Mouse (Mus musculus) embryonic facial prominence, embryonic 13.5 days (tissue): ENCODE measurements around the gene Erp27. TPM values are rescaled to one million over a fixed set of nuclear protein-coding genes. Genes with fewer than 3 reads are reported as not detected.
"Not testable (repeated sequence)": the region's sequence is repeated elsewhere in the genome, so short reads cannot be mapped to it uniquely, and the experiment has no call there.

Source experiments
- ATAC-seq: fragments of 200-750 bp; cut with Nextera tagmentation; 2 replicates; pipeline ENCODE4 v1.8.0; 2017; ENCODE audit warnings: low read depth; ENCODE audit not compliant: insufficient number of reproducible peaks, insufficient read depth, low FRiP score, low TSS enrichment
- H3K27ac ChIP-seq: fragments of 300-500 bp; sonication (generic); 2 replicates; pipeline ENCODE4 v1.5.1; 2015; ENCODE audit warnings: moderate library complexity, mild to moderate bottlenecking, inconsistent platforms
- H3K27me3 ChIP-seq: fragments of 300-500 bp; sonication (generic); 2 replicates; pipeline ENCODE4 v1.6.1; 2015; ENCODE audit warnings: mild to moderate bottlenecking, inconsistent platforms
- H3K36me3 ChIP-seq: fragments of 300-500 bp; sonication (generic); 2 replicates; pipeline ENCODE4 v1.6.1; 2015; ENCODE audit warnings: mild to moderate bottlenecking, inconsistent platforms
- H3K4me1 ChIP-seq: fragments of 300-500 bp; sonication (generic); 2 replicates; pipeline ENCODE4 v1.6.1; 2015; ENCODE audit warnings: inconsistent platforms
- H3K4me2 ChIP-seq: fragments of 300-500 bp; sonication (generic); 2 replicates; pipeline ENCODE4 v1.6.1; 2015; ENCODE audit warnings: moderate library complexity, mild to moderate bottlenecking, inconsistent platforms
- H3K4me3 ChIP-seq: fragments of 300-500 bp; sonication (generic); 2 replicates; pipeline ENCODE4 v1.5.1; 2015; ENCODE audit warnings: mild to moderate bottlenecking, inconsistent platforms
- H3K9ac ChIP-seq: fragments of 300-500 bp; sonication (generic); 2 replicates; pipeline ENCODE4 v1.6.1; 2015; ENCODE audit warnings: mild to moderate bottlenecking, inconsistent platforms
- H3K9me3 ChIP-seq: fragments of 300-500 bp; sonication (generic); 2 replicates; pipeline ENCODE4 v1.6.1; 2016; ENCODE audit warnings: inconsistent platforms
- WGBS: fragments of 180-500 bp; shearing (Covaris S2); methylation state at CpG from one replicate; pipeline ENCODE4 v1.1.7; 2015; ENCODE audit warnings: mixed read lengths; 5-methylcytosine and 5-hydroxymethylcytosine counted together
- polyA plus RNA-seq: library from polyadenylated mRNA; unstranded; fragments of >200 nt; fragmentation: Nextera tagmentation; extraction: Ambion mirVana; gene quantifications from 2 replicates; pipeline ENCODE4 v1.2.1, GENCODE M21; 2015

Erp27 gene
- 0.30 TPM in 1 of 2 replicates, not detected in the other for polyA plus RNA-seq

DNA sequence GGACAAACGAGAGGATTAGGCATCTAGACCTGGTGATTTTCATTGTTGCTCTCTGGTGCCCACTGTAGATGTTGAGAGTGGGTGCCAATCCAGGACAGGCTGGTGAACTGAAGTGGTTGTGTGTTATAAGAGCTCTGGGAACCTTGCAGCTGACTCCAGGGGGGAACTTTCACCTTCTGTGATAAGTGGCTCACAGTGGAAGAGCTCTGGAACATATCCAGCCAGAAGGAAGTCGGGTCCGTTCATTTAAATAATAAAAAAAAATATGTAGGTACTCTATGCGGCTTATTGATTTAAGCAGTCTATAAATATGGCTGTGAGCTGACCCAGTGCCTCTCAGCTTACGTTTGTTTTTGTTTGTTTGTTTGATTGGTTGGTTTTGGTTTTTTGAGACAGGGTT, at the start of gene Erp27:
Gene Erp27, minus strand, starts transcription at position 101 of the 400 bp plus-strand sequence.
- no peak for ATAC-seq
- no peak within 1 kb of the TSS for H3K27ac ChIP-seq
- no peak within 1 kb of the TSS for H3K4me3 ChIP-seq
- no peak within 1 kb of the TSS for H3K9ac ChIP-seq
- H3K36me3 ChIP-seq: 0 out of 2 replicates have a peak, but pooled peaks cover 4% of the 10 kb centered on the region
- H3K4me2 ChIP-seq: no peak within 1 kb of the TSS
- H3K27me3 ChIP-seq: no peaks in the 10 kb centered on the region
- 77% methylated on average over 5 of the region's 5 CpGs for WGBS
- peaks cover 25% of the 10 kb centered on the region for H3K4me1 ChIP-seq
- no peaks in the 10 kb centered on the region for H3K9me3 ChIP-seq

DNA sequence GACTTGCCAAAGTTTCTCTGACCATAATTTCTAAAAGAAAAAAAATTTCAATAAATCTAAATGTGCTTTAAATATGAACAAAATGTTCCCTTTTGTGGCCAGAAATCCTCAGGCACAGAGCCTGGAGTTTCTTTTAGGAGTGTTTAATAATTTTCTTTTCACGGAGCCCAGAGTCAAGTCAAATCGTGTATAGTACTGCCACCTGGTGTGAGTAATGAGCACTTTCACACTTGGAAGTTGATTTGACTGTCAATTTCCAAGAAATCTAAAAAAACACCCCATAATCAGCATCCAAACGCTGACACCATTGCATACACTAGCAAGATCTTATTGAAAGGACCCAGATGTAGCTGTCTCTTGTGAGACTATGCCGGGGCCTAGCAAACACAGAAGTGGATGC, 46.9 kb upstream of the Erp27 start:
- H3K27me3 ChIP-seq, H3K36me3 ChIP-seq, H3K9me3 ChIP-seq, H3K27ac ChIP-seq, ATAC-seq, H3K4me2 ChIP-seq, H3K4me1 ChIP-seq, H3K4me3 ChIP-seq, H3K9ac ChIP-seq: not testable (repeated sequence)
- WGBS: 34% methylated on average over 4 of the region's 4 CpGs

- no peak for ATAC-seq
- Histone ChIP-seq H3K4me2 (no peak overlapping the region), H3K36me3 (no peaks in the 10 kb centered on the region), H3K9me3 (no peaks in the 10 kb centered on the region), H3K4me1 (no peaks in the 10 kb centered on the region), H3K27ac (no peak overlapping the region), H3K4me3 (no peak overlapping the region), H3K9ac (no peak overlapping the region), H3K27me3 (no peaks in the 10 kb centered on the region)
- WGBS: 69% methylated on average over 4 of the region's 4 CpGs
These were observed 45.5 kb upstream of the Erp27 start for GRCm38 (mm10) chr6:136967466-136967865.

DNA sequence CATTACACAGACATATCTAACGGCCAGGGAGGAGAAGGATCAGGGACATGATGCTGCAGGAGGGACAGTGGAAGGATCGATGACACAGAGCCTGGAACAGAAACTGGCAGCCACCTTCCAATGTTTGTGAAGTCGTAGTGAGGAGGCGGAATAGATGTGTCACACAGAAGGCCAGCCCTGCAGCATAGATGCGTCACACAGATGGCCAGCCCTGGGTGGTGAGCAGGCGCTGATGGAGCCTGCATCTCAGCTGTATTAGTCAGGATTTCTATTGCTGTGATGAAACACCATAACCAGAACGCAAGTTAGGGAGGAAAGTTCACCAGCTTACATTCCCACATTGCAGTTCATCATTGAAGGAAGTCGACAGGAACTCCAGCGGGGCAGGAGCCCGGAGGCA, 43.9 kb upstream of the Erp27 start:
- H3K9me3 ChIP-seq: no peaks in the 10 kb centered on the region
- 68% methylated on average over 10 of the region's 10 CpGs for WGBS
- ATAC-seq: no peak

DNA sequence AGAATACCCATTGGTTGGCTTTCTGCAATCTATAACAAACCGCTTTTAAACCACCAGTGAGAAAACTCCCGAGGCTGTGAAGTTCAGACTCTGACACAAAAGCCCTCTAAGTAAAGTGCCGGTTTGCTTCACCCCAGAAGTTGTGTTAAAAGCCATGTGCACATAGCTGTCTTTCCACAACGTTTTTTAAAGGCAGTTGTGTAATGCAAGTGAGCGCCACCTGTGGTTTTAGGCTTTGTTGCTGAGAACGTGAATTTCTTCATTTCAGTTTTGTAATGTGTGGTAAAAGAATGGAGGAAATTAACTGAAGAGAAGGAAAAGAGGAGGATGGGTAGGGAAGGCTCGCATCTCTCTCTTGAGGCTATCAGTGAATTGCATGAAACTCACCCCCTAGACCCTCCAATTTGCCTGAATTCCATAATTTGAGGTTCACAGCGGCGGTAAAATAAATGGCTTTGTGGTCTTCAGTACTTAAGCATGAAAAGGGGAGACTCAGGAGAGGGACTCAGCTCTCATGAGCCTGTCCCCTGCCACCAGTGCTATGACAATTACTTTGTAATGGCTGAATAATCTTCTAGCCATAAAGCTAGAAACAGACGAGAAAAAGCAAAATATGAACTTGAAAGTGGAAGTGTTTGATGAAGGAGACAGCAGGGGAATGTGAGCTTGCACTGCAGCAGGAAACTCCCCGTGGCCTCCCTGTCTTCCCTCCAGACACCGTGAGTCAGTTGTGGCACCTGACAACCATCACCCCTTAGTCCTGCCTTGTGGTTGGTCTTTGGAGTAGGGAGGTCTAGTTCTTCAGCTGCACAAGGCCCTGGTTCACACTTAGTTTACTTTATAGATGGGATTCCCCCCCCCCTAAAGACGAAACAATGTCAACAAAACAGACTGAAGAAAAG, 42.9 kb upstream of the Erp27 start:
- Histone ChIP-seq H3K4me3 (no peak overlapping the region), H3K4me1 (no peaks in the 10 kb centered on the region), H3K4me2 (no peak overlapping the region), H3K36me3 (no peaks in the 10 kb centered on the region), H3K9me3 (no peaks in the 10 kb centered on the region), H3K27ac (no peak overlapping the region), H3K9ac (no peak overlapping the region), H3K27me3 (no peaks in the 10 kb centered on the region)
- 62% methylated on average over 13 of the region's 13 CpGs for WGBS
- ATAC-seq: no peak

More for the DNA sequence above, 43.9 kb upstream of the Erp27 start:
- H3K27ac ChIP-seq: no peak overlapping the region
- no peaks in the 10 kb centered on the region for H3K27me3 ChIP-seq
- H3K9ac ChIP-seq: no peak overlapping the region
- H3K36me3 ChIP-seq: no peaks in the 10 kb centered on the region
- no peak overlapping the region for H3K4me3 ChIP-seq
- H3K4me1 ChIP-seq: no peaks in the 10 kb centered on the region
- no peak overlapping the region for H3K4me2 ChIP-seq

GRCm38 (mm10) chr6:136962957-136963356, 41.0 kb upstream of the Erp27 start:
- Histone ChIP-seq H3K27me3 (no peaks in the 10 kb centered on the region), H3K9ac (no peak overlapping the region), H3K27ac (no peak overlapping the region), H3K4me2 (no peak overlapping the region), H3K4me3 (no peak overlapping the region), H3K9me3 (no peaks in the 10 kb centered on the region), H3K4me1 (no peaks in the 10 kb centered on the region), H3K36me3 (no peaks in the 10 kb centered on the region)
- ATAC-seq: no peak
- WGBS: 69% methylated on average over 11 of the region's 11 CpGs

- 65% methylated on average over 11 of the region's 11 CpGs for WGBS
- ATAC-seq: no peak
- Histone ChIP-seq H3K4me1 (no peaks in the 10 kb centered on the region), H3K4me3 (no peak overlapping the region), H3K9ac (no peak overlapping the region), H3K27ac (no peak overlapping the region), H3K27me3 (no peaks in the 10 kb centered on the region), H3K4me2 (no peak overlapping the region), H3K36me3 (no peaks in the 10 kb centered on the region), H3K9me3 (no peaks in the 10 kb centered on the region)
These were observed 37.2 kb upstream of the Erp27 start for GRCm38 (mm10) chr6:136959131-136959530.

- no peak overlapping the region for H3K4me3 ChIP-seq
- ATAC-seq: no peak
- no peak overlapping the region for H3K27ac ChIP-seq
- H3K27me3 ChIP-seq: no peaks in the 10 kb centered on the region
- no peaks in the 10 kb centered on the region for H3K36me3 ChIP-seq
- no peak overlapping the region for H3K9ac ChIP-seq
- H3K9me3 ChIP-seq: no peaks in the 10 kb centered on the region
- WGBS: 72% methylated on average over 7 of the region's 7 CpGs
- H3K4me1 ChIP-seq: no peaks in the 10 kb centered on the region
- no peak overlapping the region for H3K4me2 ChIP-seq
These were observed 35.1 kb upstream of the Erp27 start for GRCm38 (mm10) chr6:136957062-136957461.

DNA sequence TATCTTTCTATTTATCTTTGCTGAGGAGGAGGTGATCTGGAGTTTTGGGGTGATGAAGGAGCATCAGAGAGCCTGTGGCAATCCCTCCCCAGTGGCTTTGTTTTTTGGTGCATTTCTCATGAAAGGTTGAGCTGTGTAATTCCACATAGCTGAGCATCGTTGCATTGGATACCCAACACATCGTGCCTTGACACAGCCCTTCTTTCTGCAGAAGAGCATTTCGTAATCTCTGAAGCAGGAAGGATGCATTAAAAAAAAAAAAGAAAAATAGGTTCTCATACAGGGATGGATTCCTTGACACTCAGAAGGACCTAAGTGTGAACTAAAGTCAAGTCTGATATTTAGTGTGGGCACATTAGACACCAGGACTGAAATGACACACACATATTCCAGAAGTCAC, 33.3 kb upstream of the Erp27 start:
- Histone ChIP-seq H3K27ac (no peak overlapping the region), H3K4me1 (no peaks in the 10 kb centered on the region), H3K36me3 (no peaks in the 10 kb centered on the region), H3K9me3 (no peaks in the 10 kb centered on the region), H3K4me2 (no peak overlapping the region), H3K27me3 (no peaks in the 10 kb centered on the region), H3K4me3 (no peak overlapping the region), H3K9ac (no peak overlapping the region)
- WGBS: 91% methylated on average over 3 of the region's 3 CpGs
- ATAC-seq: no peak

DNA sequence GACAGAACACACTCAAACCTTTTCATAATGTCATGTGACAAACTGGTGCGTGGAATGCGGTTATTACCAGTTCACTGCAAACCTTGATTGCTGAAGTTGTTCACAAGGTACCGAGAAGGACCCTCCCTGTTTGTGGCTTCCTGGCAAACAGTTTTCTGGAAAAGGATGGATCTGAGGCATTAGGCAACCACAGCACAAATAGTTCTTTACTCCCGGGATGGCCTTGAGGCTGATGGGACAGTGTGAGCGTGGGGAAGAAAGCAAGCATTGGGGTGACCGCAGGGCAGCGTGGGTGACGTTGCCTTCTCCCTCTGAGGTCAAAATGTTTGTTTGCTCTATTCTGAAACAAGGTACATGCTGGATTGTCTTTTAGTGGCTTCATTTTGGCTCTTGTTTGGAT, 32.7 kb upstream of the Erp27 start:
- H3K27ac ChIP-seq: no peak overlapping the region
- no peaks in the 10 kb centered on the region for H3K4me1 ChIP-seq
- H3K9me3 ChIP-seq: no peaks in the 10 kb centered on the region
- no peaks in the 10 kb centered on the region for H3K27me3 ChIP-seq
- H3K4me3 ChIP-seq: no peak overlapping the region
- no peak overlapping the region for H3K4me2 ChIP-seq
- no peaks in the 10 kb centered on the region for H3K36me3 ChIP-seq
- H3K9ac ChIP-seq: no peak overlapping the region
- WGBS: 80% methylated on average over 8 of the region's 8 CpGs
- ATAC-seq: no peak

DNA sequence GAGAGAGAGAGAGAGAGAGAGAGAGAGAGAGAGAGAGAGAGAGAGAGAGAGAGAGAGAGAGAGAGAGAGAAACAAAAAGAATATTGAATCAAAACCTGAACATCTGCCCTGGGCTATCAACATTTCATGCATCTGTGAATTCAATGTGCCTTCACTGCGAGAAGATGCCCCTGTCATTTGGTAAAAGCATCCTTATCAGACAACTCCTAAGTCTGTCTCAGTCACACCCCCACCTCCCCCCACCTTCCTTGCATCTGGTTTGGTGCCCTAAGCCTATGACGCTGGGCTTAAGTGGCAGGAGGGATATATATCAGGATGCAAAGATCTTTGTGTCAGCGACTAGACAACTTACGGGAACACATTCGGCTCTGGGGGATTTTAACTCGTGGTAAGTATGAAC, 32.2 kb upstream of the Erp27 start:
- no peak overlapping the region for H3K27ac ChIP-seq
- ATAC-seq: no peak

DNA sequence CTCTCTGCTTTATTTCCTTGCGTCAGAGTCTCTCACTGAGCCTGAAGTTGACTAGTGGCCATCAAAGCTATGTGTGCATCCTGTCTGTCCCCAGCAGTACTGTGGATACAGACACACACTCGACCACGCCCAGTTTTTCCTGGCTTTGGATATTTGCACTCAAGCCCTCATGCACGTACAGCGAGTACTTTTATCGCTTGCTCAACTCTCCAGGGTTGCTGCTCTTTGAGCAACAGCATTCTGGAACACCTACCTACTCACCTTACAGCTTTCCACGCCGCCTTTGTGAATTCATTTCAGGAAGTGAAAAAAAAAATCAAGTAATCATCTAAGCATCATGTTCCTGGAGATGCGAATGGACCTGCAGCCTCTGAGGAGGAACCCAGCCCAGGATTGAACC, 30.9 kb upstream of the Erp27 start:
- no peak overlapping the region for H3K9ac ChIP-seq
- no peaks in the 10 kb centered on the region for H3K36me3 ChIP-seq
- no peak for ATAC-seq
- H3K4me3 ChIP-seq: no peak overlapping the region
- no peak overlapping the region for H3K27ac ChIP-seq
- 88% methylated on average over 9 of the region's 9 CpGs for WGBS
- no peaks in the 10 kb centered on the region for H3K27me3 ChIP-seq
- no peaks in the 10 kb centered on the region for H3K9me3 ChIP-seq
- 0 out of 2 replicates have a peak, but pooled peaks cover 3% of the 10 kb centered on the region for H3K4me1 ChIP-seq
- H3K4me2 ChIP-seq: no peak overlapping the region

More for the DNA sequence above, 32.2 kb upstream of the Erp27 start:
- Histone ChIP-seq H3K9me3 (no peaks in the 10 kb centered on the region), H3K4me3 (no peak overlapping the region), H3K4me2 (no peak overlapping the region), H3K27me3 (no peaks in the 10 kb centered on the region), H3K9ac (no peak overlapping the region), H3K4me1 (no peaks in the 10 kb centered on the region), H3K36me3 (no peaks in the 10 kb centered on the region)
- WGBS: 75% methylated on average over 6 of the region's 6 CpGs
